Mouse (Mus musculus): ENCODE data around the gene Meis2. TPM values are rescaled to one million over a fixed set of nuclear protein-coding genes. Genes with fewer than 3 reads are reported as not detected.
A peak's percentile ranks its signal among the peaks of the same experiment; 100 is the strongest.

Gene Meis2
- polyA plus RNA-seq (2012; rRNA removed): 134 and 209 TPM in 2 replicates

- TF ChIP-seq POLR2A (IDR thresholded peaks at IDR 0.05; ENCODE audit: borderline replicate concordance, extremely low read depth, insufficient read depth, insufficient read length, poor library complexity, severe bottlenecking) (peak; percentile 21; the same call in 1 of the 2 replicates), CTCF (IDR thresholded peaks at IDR 0.05; ENCODE audit: borderline replicate concordance, extremely low read depth, insufficient read depth, insufficient read length) (no peak)
- DNase-seq (ENCODE audit: low read depth): peak; percentile 96
Observed at GRCm38 (mm10) chr2:116065570-116066005, at the start of gene Meis2. Gene Meis2 (minus strand): TSS chr2:116065839.

- DNase-seq (ENCODE audit: low read depth): peak; percentile 47
- TF ChIP-seq POLR2A (IDR thresholded peaks at IDR 0.05; ENCODE audit: borderline replicate concordance, extremely low read depth, insufficient read depth, insufficient read length, poor library complexity, severe bottlenecking) (no peak), CTCF (IDR thresholded peaks at IDR 0.05; ENCODE audit: borderline replicate concordance, extremely low read depth, insufficient read depth, insufficient read length) (no peak)
Observed at GRCm38 (mm10) chr2:116106194-116106593, 40.6 kb upstream of the Meis2 start.

- TF ChIP-seq POLR2A (IDR thresholded peaks at IDR 0.05; ENCODE audit: borderline replicate concordance, extremely low read depth, insufficient read depth, insufficient read length, poor library complexity, severe bottlenecking) (no peak), CTCF (IDR thresholded peaks at IDR 0.05; ENCODE audit: borderline replicate concordance, extremely low read depth, insufficient read depth, insufficient read length) (no peak)
- DNase-seq (ENCODE audit: low read depth): peak; percentile 66
Observed at GRCm38 (mm10) chr2:116105179-116105578, 39.5 kb upstream of the Meis2 start.

DNA sequence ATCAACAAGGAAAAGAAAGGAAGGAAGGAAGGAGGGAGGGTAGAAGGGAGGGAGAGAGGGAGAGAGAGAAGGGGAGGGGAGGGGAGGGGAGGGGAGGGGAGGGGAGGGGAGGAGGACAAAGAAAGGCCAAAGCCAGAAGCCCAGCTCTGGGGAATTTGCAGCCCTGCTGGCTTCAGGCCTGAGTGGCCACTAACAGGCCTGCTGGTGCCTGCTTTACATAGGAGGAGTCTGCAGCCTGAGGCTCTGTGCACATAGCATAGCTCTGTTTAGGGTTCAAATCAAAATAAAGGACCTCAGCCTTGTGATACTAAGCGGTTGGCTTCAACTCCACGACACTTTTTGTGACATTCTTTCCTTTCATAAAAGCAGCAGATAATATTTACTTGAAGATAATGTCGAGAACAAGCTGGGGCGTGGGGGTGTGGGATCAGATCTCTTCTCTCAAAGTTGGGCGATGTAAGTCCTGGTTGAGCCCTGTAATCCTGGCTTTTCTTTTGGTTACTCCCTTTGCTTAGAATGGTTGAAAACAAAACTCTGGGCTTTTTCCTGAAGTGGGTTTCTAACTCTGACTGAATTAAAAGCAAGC is 37.9 kb upstream of the Meis2 start:
- DNase-seq (ENCODE audit: low read depth): peak; percentile 75
- TF ChIP-seq CTCF (IDR thresholded peaks at IDR 0.05; ENCODE audit: borderline replicate concordance, extremely low read depth, insufficient read depth, insufficient read length) (no peak), POLR2A (IDR thresholded peaks at IDR 0.05; ENCODE audit: borderline replicate concordance, extremely low read depth, insufficient read depth, insufficient read length, poor library complexity, severe bottlenecking) (no peak)

- peak; percentile 56 for DNase-seq (ENCODE audit: low read depth)
- peak; percentile 55; the same call in 1 of the 2 replicates for TF ChIP-seq CTCF (IDR thresholded peaks at IDR 0.05; ENCODE audit: borderline replicate concordance, extremely low read depth, insufficient read depth, insufficient read length)
- TF ChIP-seq POLR2A (IDR thresholded peaks at IDR 0.05; ENCODE audit: borderline replicate concordance, extremely low read depth, insufficient read depth, insufficient read length, poor library complexity, severe bottlenecking): no peak
Observed at GRCm38 (mm10) chr2:116101221-116101620, 35.6 kb upstream of the Meis2 start.

DNA sequence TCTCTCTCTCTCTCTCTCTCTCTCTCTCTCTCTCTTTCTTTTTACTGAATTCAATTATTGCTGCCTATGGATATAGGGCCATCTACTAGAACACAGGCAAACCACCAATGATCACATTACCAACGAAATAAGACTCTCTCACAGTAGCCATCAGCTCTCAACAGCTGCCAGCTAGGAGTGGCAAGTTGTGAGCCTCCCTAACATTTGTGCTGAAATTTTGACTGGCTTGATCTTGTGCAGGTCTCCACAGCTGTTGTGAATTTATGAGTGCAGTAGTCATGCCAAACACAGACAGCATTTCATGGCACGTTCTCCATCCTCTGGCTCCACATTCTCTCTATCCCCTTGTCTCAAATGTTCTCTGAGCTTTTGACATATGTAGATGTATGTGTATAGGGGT is 15.3 kb upstream of the Meis2 start:
- no peak for TF ChIP-seq CTCF (IDR thresholded peaks at IDR 0.05; ENCODE audit: borderline replicate concordance, extremely low read depth, insufficient read depth, insufficient read length)
- no peak for TF ChIP-seq POLR2A (IDR thresholded peaks at IDR 0.05; ENCODE audit: borderline replicate concordance, extremely low read depth, insufficient read depth, insufficient read length, poor library complexity, severe bottlenecking)
- no peak for DNase-seq (ENCODE audit: low read depth)

- DNase-seq (ENCODE audit: low read depth): no peak
- no peak for TF ChIP-seq POLR2A (IDR thresholded peaks at IDR 0.05; ENCODE audit: borderline replicate concordance, extremely low read depth, insufficient read depth, insufficient read length, poor library complexity, severe bottlenecking)
- TF ChIP-seq CTCF (IDR thresholded peaks at IDR 0.05; ENCODE audit: borderline replicate concordance, extremely low read depth, insufficient read depth, insufficient read length): no peak
Observed at GRCm38 (mm10) chr2:116078841-116079240, 13.2 kb upstream of the Meis2 start.

GRCm38 (mm10) chr2:116077716-116078115 is 12.1 kb upstream of the Meis2 start:
- no peak for DNase-seq (ENCODE audit: low read depth)
- TF ChIP-seq POLR2A (IDR thresholded peaks at IDR 0.05; ENCODE audit: borderline replicate concordance, extremely low read depth, insufficient read depth, insufficient read length, poor library complexity, severe bottlenecking) (no peak), CTCF (IDR thresholded peaks at IDR 0.05; ENCODE audit: borderline replicate concordance, extremely low read depth, insufficient read depth, insufficient read length) (no peak)

- TF ChIP-seq CTCF (IDR thresholded peaks at IDR 0.05; ENCODE audit: borderline replicate concordance, extremely low read depth, insufficient read depth, insufficient read length): no peak
- TF ChIP-seq POLR2A (IDR thresholded peaks at IDR 0.05; ENCODE audit: borderline replicate concordance, extremely low read depth, insufficient read depth, insufficient read length, poor library complexity, severe bottlenecking): no peak
- DNase-seq (ENCODE audit: low read depth): no peak
Observed at GRCm38 (mm10) chr2:116076752-116077480, 11.3 kb upstream of the Meis2 start.

DNA sequence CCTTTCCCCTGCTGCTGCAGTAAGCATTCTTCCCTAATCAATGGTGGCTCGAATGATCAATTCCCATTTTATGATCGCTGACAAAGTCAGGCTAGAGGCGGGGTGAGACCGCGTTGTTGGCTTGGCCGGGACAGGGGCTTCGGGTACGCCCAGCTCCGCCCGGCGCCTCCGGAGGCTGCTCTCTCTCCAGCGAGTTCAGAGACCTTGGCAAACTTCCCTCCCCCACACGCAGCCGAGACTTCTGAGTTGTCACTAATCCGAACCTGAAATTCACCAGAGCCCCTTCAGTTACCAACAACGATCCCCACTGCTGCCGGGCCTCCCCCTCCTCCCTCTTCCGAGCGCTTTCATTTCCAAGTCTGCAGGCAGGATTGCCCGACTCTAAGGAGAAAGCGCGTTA is 10.3 kb upstream of the Meis2 start:
- TF ChIP-seq POLR2A (IDR thresholded peaks at IDR 0.05; ENCODE audit: borderline replicate concordance, extremely low read depth, insufficient read depth, insufficient read length, poor library complexity, severe bottlenecking): no peak
- TF ChIP-seq CTCF (IDR thresholded peaks at IDR 0.05; ENCODE audit: borderline replicate concordance, extremely low read depth, insufficient read depth, insufficient read length): no peak
- peak; percentile 93 for DNase-seq (ENCODE audit: low read depth)

DNA sequence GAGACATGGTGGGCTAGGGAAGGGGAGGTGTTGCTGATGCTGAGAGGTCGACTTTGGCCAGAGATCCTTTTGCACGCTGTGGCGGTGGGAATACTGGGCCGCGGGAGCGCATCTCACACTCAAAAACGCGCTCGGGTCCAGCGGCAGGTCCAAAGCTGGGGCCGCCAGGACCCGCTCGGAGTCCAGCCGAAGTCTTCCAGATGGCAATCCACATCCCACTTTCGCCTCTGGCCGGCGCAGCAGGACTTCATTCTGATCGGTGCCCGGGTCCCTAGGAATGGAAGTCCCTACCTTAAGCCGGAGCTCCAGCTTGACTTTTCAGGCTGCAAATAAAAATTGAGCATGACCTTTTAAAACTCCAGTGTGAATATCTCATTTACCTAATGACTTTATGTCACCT is 9.8 kb upstream of the Meis2 start:
- TF ChIP-seq POLR2A (IDR thresholded peaks at IDR 0.05; ENCODE audit: borderline replicate concordance, extremely low read depth, insufficient read depth, insufficient read length, poor library complexity, severe bottlenecking) (no peak), CTCF (IDR thresholded peaks at IDR 0.05; ENCODE audit: borderline replicate concordance, extremely low read depth, insufficient read depth, insufficient read length) (no peak)
- peak; percentile 72 for DNase-seq (ENCODE audit: low read depth)
